Mouse (Mus musculus): Measurements from ENCODE around the gene Hmga2. TPM values are rescaled to one million over a fixed set of nuclear protein-coding genes. Genes with fewer than 3 reads are reported as not detected.

Hmga2 gene
- polyA plus RNA-seq, 1 experiment from 2014 or later: 11.1 TPM

DNA sequence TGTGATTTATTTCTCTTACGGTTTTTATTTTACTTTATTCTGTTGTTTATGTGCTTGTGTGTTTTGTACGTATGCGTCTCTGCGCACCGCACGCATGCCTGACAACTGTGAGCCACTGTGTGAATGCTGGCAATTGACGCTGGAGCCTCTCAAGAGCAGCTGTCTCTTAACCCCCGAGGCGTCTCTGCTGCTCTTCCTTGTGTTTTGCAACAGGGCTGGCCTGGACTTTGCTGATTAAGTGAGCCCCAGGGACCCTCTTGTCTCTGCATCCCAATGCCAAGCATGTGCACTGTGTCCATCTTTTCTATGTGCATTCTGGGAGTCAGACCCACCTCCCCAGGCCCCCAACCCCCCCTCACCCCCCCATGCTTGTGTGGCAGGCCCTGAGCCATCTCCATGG is 24.5 kb upstream of the Hmga2 start:
- WGBS: 54% methylated on average over 9 of the region's 9 CpGs
- H3K9ac ChIP-seq (ENCODE audit: low read depth, low read length): no peak overlapping the region
- DNase-seq (ENCODE audit: low spot score) (peak; percentile 59), ATAC-seq (ENCODE audit: low read depth) (peak; percentile 22; the same call in 1 of the 2 replicates)
- no peak overlapping the region for H3K4me2 ChIP-seq (ENCODE audit: low read depth, low read length)
- H3K4me3 ChIP-seq (ENCODE audit: low read depth, low read length): no peak overlapping the region
- no peaks in the 10 kb centered on the region for H3K9me3 ChIP-seq (ENCODE audit: control insufficient read depth, low read length)
- no peaks in the 10 kb centered on the region for H3K27me3 ChIP-seq (replicated peaks; ENCODE audit: control insufficient read depth, insufficient read depth, low read length)
- H3K4me1 ChIP-seq (ENCODE audit: control insufficient read depth, insufficient read depth, low read length): no peaks in the 10 kb centered on the region
- no peaks in the 10 kb centered on the region for H3K36me3 ChIP-seq (ENCODE audit: control insufficient read depth, insufficient read depth, low read length)
- no peak overlapping the region for H3K27ac ChIP-seq (replicated peaks; ENCODE audit: low read depth, low read length)

DNA sequence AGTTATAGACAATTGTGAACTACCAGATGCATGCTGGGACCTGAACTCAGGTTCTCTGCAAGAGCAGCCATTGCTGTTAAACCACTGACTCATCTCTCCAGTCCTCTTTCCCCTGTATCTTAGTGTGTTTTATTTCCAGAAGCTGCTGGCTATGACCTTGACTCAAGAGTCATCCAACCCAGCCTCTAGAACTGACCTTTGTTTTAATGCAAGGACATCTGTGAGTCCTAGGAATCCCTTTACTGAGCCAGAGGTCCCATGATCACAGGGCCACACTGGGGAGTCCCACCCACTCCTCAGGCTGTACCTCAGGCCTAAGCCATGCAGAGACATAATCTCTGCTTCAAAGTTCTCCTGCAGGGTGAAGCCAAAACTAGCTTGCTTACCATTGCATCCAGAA is 21.8 kb upstream of the Hmga2 start:
- ATAC-seq (ENCODE audit: low read depth) (no peak), DNase-seq (ENCODE audit: low spot score) (no peak)
- Histone ChIP-seq H3K27me3 (replicated peaks; ENCODE audit: control insufficient read depth, insufficient read depth, low read length) (no peaks in the 10 kb centered on the region), H3K4me3 (ENCODE audit: low read depth, low read length) (no peak overlapping the region), H3K27ac (replicated peaks; ENCODE audit: low read depth, low read length) (no peak overlapping the region), H3K9ac (ENCODE audit: low read depth, low read length) (no peak overlapping the region), H3K9me3 (ENCODE audit: control insufficient read depth, low read length) (no peaks in the 10 kb centered on the region), H3K4me1 (ENCODE audit: control insufficient read depth, insufficient read depth, low read length) (no peaks in the 10 kb centered on the region), H3K4me2 (ENCODE audit: low read depth, low read length) (no peak overlapping the region), H3K36me3 (ENCODE audit: control insufficient read depth, insufficient read depth, low read length) (no peaks in the 10 kb centered on the region)

DNA sequence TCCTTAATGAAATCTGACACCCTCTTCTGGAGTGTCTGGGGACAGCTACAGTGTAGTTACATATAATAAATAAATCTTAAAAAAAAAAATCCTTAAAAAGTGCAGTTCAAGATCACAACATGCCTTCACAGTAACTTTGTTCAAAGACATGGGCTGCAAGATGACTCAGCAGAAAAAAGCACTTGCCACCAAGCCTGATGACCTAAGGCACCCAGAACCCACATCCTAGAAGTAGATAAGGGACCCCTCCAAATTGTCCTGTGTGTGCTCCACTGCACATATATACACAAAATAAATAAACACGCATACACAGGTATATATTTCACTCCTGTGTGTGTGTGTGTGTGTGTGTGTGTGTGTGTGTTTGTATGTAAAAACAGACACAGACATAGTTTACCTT is 18.4 kb upstream of the Hmga2 start:
- ATAC-seq (ENCODE audit: low read depth) (no peak), DNase-seq (ENCODE audit: low spot score) (no peak)
- no peak overlapping the region for H3K4me3 ChIP-seq (ENCODE audit: low read depth, low read length)
- H3K4me1 ChIP-seq (ENCODE audit: control insufficient read depth, insufficient read depth, low read length): no peaks in the 10 kb centered on the region
- H3K27ac ChIP-seq (replicated peaks; ENCODE audit: low read depth, low read length): no peak overlapping the region
- H3K9ac ChIP-seq (ENCODE audit: low read depth, low read length): no peak overlapping the region
- H3K4me2 ChIP-seq (ENCODE audit: low read depth, low read length): no peak overlapping the region
- 95% methylated on average over 1 of the region's 1 CpGs for WGBS
- no peaks in the 10 kb centered on the region for H3K36me3 ChIP-seq (ENCODE audit: control insufficient read depth, insufficient read depth, low read length)
- H3K9me3 ChIP-seq (ENCODE audit: control insufficient read depth, low read length): no peaks in the 10 kb centered on the region
- H3K27me3 ChIP-seq (replicated peaks; ENCODE audit: control insufficient read depth, insufficient read depth, low read length): no peaks in the 10 kb centered on the region

DNA sequence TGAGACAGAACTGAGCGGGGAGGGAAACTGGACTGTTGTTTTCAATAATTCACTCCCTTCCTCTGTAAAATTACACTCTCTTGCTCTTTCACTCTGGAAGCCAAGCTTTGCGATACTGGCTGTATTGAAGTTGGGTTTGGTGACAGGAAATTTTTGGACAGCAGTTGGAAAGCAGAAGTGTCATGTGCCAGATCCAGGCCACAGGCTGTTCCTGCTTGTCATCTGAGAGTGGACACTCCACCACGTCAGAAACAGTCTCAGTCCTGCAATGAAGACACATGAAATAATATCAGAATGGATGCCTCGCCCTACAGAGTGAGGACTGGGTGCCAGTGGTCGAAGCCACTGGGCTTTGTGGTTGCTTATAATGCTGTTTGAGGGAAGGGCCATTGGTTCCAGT is 15.2 kb upstream of the Hmga2 start:
- Histone ChIP-seq H3K9ac (ENCODE audit: low read depth, low read length) (no peak overlapping the region), H3K4me1 (ENCODE audit: control insufficient read depth, insufficient read depth, low read length) (no peaks in the 10 kb centered on the region), H3K27ac (replicated peaks; ENCODE audit: low read depth, low read length) (no peak overlapping the region), H3K4me3 (ENCODE audit: low read depth, low read length) (no peak overlapping the region), H3K27me3 (replicated peaks; ENCODE audit: control insufficient read depth, insufficient read depth, low read length) (no peaks in the 10 kb centered on the region), H3K4me2 (ENCODE audit: low read depth, low read length) (no peak overlapping the region), H3K9me3 (ENCODE audit: control insufficient read depth, low read length) (peaks cover 11% of the 10 kb centered on the region), H3K36me3 (ENCODE audit: control insufficient read depth, insufficient read depth, low read length) (no peaks in the 10 kb centered on the region)
- WGBS: 75% methylated on average over 5 of the region's 5 CpGs
- ATAC-seq (ENCODE audit: low read depth) (no peak), DNase-seq (ENCODE audit: low spot score) (no peak)

DNA sequence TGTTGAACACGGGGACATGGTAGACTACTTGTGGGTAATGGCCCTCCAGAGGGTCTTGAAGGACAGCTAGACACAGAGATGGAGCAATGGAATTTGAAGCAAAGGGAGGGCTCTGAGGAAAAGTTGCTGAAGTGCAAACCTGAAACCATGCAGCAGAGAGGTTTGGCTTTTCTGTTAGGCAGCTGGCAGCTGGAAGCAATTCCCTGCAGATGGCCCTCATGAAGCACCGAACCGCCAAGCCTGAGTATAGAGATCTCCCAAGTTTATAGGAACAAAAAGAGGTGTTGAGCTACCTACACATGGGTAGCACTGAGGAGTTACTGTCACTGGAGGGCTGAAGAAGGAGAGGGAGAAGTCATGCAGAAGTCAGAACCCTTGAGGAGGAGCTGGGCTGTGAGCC is 13.3 kb upstream of the Hmga2 start:
- no peak overlapping the region for H3K4me2 ChIP-seq (ENCODE audit: low read depth, low read length)
- no peaks in the 10 kb centered on the region for H3K36me3 ChIP-seq (ENCODE audit: control insufficient read depth, insufficient read depth, low read length)
- H3K27ac ChIP-seq (replicated peaks; ENCODE audit: low read depth, low read length): no peak overlapping the region
- no peaks in the 10 kb centered on the region for H3K27me3 ChIP-seq (replicated peaks; ENCODE audit: control insufficient read depth, insufficient read depth, low read length)
- H3K4me1 ChIP-seq (ENCODE audit: control insufficient read depth, insufficient read depth, low read length): no peaks in the 10 kb centered on the region
- no peak overlapping the region for H3K4me3 ChIP-seq (ENCODE audit: low read depth, low read length)
- no peak overlapping the region for H3K9ac ChIP-seq (ENCODE audit: low read depth, low read length)
- WGBS: 34% methylated on average over 3 of the region's 3 CpGs
- ATAC-seq (ENCODE audit: low read depth) (no peak), DNase-seq (ENCODE audit: low spot score) (no peak)
- H3K9me3 ChIP-seq (ENCODE audit: control insufficient read depth, low read length): peaks cover 13% of the 10 kb centered on the region

DNA sequence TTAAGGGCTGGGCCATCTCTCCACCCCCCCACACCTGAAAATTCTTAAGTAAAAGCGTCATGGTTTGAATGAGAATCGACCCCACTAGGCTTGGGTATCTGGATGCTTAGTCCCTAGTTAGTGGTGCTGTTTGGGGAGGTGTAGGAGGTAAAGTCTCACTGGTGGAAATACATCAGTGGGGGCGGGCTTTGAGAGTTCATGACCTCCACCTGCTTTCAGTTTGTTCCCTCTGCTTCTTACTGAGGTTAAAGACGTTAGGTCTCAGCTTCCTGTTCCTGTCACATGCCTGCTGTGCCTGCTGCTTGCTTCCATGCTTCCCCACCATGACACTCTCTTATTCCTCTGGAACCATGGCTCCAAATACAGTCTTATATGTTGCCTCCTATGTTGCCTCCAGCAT is 12.3 kb upstream of the Hmga2 start:
- no peaks in the 10 kb centered on the region for H3K27me3 ChIP-seq (replicated peaks; ENCODE audit: control insufficient read depth, insufficient read depth, low read length)
- H3K27ac ChIP-seq (replicated peaks; ENCODE audit: low read depth, low read length): no peak overlapping the region
- H3K4me1 ChIP-seq (ENCODE audit: control insufficient read depth, insufficient read depth, low read length): no peaks in the 10 kb centered on the region
- peaks cover 13% of the 10 kb centered on the region for H3K9me3 ChIP-seq (ENCODE audit: control insufficient read depth, low read length)
- ATAC-seq (ENCODE audit: low read depth) (no peak), DNase-seq (ENCODE audit: low spot score) (no peak)
- WGBS: 67% methylated on average over 4 of the region's 4 CpGs
- H3K4me2 ChIP-seq (ENCODE audit: low read depth, low read length): no peak overlapping the region
- no peak overlapping the region for H3K4me3 ChIP-seq (ENCODE audit: low read depth, low read length)
- H3K9ac ChIP-seq (ENCODE audit: low read depth, low read length): no peak overlapping the region
- H3K36me3 ChIP-seq (ENCODE audit: control insufficient read depth, insufficient read depth, low read length): no peaks in the 10 kb centered on the region

DNA sequence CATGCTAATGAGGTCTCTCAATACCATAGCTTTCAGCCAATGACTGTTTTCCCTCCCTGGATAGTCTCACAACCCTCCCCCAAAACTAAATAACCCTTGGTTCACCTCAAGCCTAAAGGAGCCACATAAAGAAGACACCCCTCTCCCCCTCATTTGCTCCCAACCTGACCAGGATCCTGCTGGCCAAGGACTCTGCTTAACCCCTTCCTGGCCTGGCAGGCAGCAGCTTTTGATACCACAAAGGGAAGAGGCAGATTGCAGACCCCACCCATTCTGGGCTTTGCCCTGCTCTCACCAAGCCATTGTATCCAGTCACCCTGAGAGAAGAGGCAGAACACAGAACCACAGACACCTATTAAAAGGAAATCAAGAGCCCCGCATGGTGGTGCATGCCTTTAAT is 11.6 kb upstream of the Hmga2 start:
- ATAC-seq (ENCODE audit: low read depth) (no peak), DNase-seq (ENCODE audit: low spot score) (no peak)
- no peak overlapping the region for H3K9ac ChIP-seq (ENCODE audit: low read depth, low read length)
- WGBS: 94% methylated on average over 1 of the region's 1 CpGs
- H3K27me3 ChIP-seq (replicated peaks; ENCODE audit: control insufficient read depth, insufficient read depth, low read length): no peaks in the 10 kb centered on the region
- no peaks in the 10 kb centered on the region for H3K36me3 ChIP-seq (ENCODE audit: control insufficient read depth, insufficient read depth, low read length)
- H3K4me1 ChIP-seq (ENCODE audit: control insufficient read depth, insufficient read depth, low read length): no peaks in the 10 kb centered on the region
- no peak overlapping the region for H3K4me3 ChIP-seq (ENCODE audit: low read depth, low read length)
- H3K27ac ChIP-seq (replicated peaks; ENCODE audit: low read depth, low read length): no peak overlapping the region
- peaks cover 13% of the 10 kb centered on the region for H3K9me3 ChIP-seq (ENCODE audit: control insufficient read depth, low read length)
- no peak overlapping the region for H3K4me2 ChIP-seq (ENCODE audit: low read depth, low read length)

DNA sequence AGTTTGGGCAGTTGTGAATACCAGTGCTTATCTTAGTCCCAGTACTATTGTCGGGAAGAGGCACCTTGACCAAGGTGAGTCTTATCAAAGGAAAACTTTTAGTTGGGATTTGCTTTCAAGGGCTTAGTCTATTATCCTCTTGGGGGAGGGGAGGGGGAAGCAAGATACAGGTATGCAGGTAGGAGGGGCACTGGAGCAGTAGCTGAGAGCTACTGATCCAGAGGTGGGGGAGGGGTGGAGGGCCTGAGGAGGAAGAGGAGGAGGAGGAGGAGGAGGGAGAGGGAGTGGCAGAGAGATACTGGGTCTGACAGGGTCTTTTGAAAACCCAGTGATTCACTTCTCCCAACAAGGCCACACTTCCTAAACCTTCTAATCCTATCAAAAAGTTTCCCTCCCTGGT is 9.2 kb upstream of the Hmga2 start:
- Histone ChIP-seq H3K27me3 (replicated peaks; ENCODE audit: control insufficient read depth, insufficient read depth, low read length) (no peaks in the 10 kb centered on the region), H3K27ac (replicated peaks; ENCODE audit: low read depth, low read length) (no peak overlapping the region), H3K4me3 (ENCODE audit: low read depth, low read length) (no peak overlapping the region), H3K4me2 (ENCODE audit: low read depth, low read length) (no peak overlapping the region), H3K9ac (ENCODE audit: low read depth, low read length) (no peak overlapping the region), H3K9me3 (ENCODE audit: control insufficient read depth, low read length) (peaks cover 13% of the 10 kb centered on the region), H3K36me3 (ENCODE audit: control insufficient read depth, insufficient read depth, low read length) (no peaks in the 10 kb centered on the region), H3K4me1 (ENCODE audit: control insufficient read depth, insufficient read depth, low read length) (no peaks in the 10 kb centered on the region)
- no peak for DNase-seq (ENCODE audit: low spot score)
- no peak for ATAC-seq (ENCODE audit: low read depth)
- 69% methylated on average over 1 of the region's 1 CpGs for WGBS

DNA sequence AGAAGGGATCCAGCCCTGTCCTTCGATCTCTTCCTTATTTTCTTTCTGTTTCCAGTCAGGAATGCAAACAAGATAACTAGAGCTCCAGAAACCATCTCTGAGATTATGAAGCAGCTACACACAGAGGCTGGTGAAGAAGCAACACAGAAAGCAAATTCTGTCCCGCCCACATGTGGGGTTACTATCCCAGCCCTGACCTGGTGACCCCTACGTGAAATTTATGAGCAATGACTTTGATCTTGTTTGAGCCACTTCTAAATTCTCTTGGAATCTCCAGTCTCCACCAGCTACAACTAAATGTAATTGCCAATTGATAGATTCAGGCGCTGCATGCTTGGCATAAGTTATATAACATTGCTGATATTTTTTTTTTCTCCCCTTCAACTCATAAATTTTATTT is 7.9 kb upstream of the Hmga2 start:
- DNase-seq (ENCODE audit: low spot score) (no peak), ATAC-seq (ENCODE audit: low read depth) (no peak)
- H3K27ac ChIP-seq (replicated peaks; ENCODE audit: low read depth, low read length): no peak overlapping the region
- H3K36me3 ChIP-seq (ENCODE audit: control insufficient read depth, insufficient read depth, low read length): no peaks in the 10 kb centered on the region
- no peak overlapping the region for H3K4me2 ChIP-seq (ENCODE audit: low read depth, low read length)
- H3K4me3 ChIP-seq (ENCODE audit: low read depth, low read length): no peak overlapping the region
- H3K9me3 ChIP-seq (ENCODE audit: control insufficient read depth, low read length): peaks cover 13% of the 10 kb centered on the region
- H3K4me1 ChIP-seq (ENCODE audit: control insufficient read depth, insufficient read depth, low read length): no peaks in the 10 kb centered on the region
- WGBS: 64% methylated on average over 4 of the region's 4 CpGs
- H3K9ac ChIP-seq (ENCODE audit: low read depth, low read length): no peak overlapping the region
- no peaks in the 10 kb centered on the region for H3K27me3 ChIP-seq (replicated peaks; ENCODE audit: control insufficient read depth, insufficient read depth, low read length)
